Mouse (Mus musculus): ENCODE results near the gene Sec23ip.

- no peak for TF ChIP-seq MAZ (IDR thresholded peaks at IDR 0.05; ENCODE audit: low read depth, low read length)
- TF ChIP-seq CHD2 (IDR thresholded peaks at IDR 0.05; ENCODE audit: low read length) = no peak
- no peak for TF ChIP-seq USF2 (conservative IDR thresholded peaks at IDR 0.05; ENCODE audit: low read depth, low read length)
- TF ChIP-seq TCF12 (IDR thresholded peaks at IDR 0.05; ENCODE audit: low read depth, low read length) = no peak
- TF ChIP-seq POLR2A (IDR thresholded peaks at IDR 0.05; ENCODE audit: low read depth, low read length) = no peak
- no peak for TF ChIP-seq MAFK (IDR thresholded peaks at IDR 0.05; ENCODE audit: insufficient replicate concordance, low read length)
- no peak for TF ChIP-seq CTCF (conservative IDR thresholded peaks at IDR 0.05 in 1 of 2, IDR thresholded peaks at IDR 0.05 in 1 of 2; ENCODE audit: low read depth in 2 of 2, low read length in 2 of 2)
- TF ChIP-seq CHD1 (IDR thresholded peaks at IDR 0.05; ENCODE audit: low read depth, low read length) = no peak
- no peak for TF ChIP-seq SMC3 (IDR thresholded peaks at IDR 0.05; ENCODE audit: low read depth, low read length)
- no peak for TF ChIP-seq HCFC1 (IDR thresholded peaks at IDR 0.05; ENCODE audit: low read depth, low read length)
- TF ChIP-seq POLR2AphosphoS2 (IDR thresholded peaks at IDR 0.05; ENCODE audit: low read depth, low read length) = no peak
These were observed 5.1 kb upstream of the Sec23ip start for GRCm38 (mm10) chr7:128739462-128740277.

Measured in CH12.LX (cell line).